Mouse (Mus musculus): Measurements from ENCODE around the gene Zc3h12d. TPM values are rescaled to one million over a fixed set of nuclear protein-coding genes. Genes with fewer than 3 reads are reported as not detected.

Zc3h12d gene
- polyA plus RNA-seq, 1 experiment from 2014 or later = 0.16 TPM

GRCm38 (mm10) chr10:7888256-7888868, 56.1 kb downstream of the Zc3h12d start:
- Histone ChIP-seq H3K9ac (replicated peaks; ENCODE audit: low read length) (no peak overlapping the region), H3K36me3 (ENCODE audit: insufficient read depth, low read length) (no peaks in the 10 kb centered on the region), H3K4me2 (replicated peaks; ENCODE audit: low read depth, low read length) (no peak overlapping the region), H3K27ac (ENCODE audit: low read length) (no peak overlapping the region), H3K27me3 (ENCODE audit: insufficient read depth, low read length) (no peaks in the 10 kb centered on the region), H3K4me3 (ENCODE audit: low read length) (no peak overlapping the region), H3K4me1 (ENCODE audit: insufficient read depth, low read length) (no peaks in the 10 kb centered on the region), H3K9me3 (ENCODE audit: low read length) (no peaks in the 10 kb centered on the region)
- no peak for ATAC-seq (ENCODE audit: low FRiP score, low TSS enrichment)
- 79% methylated on average over 11 of the region's 11 CpGs for WGBS

GRCm38 (mm10) chr10:7900719-7901627, 68.7 kb downstream of the Zc3h12d start:
- Histone ChIP-seq H3K36me3 (ENCODE audit: insufficient read depth, low read length) (peaks cover 36% of the 10 kb centered on the region), H3K9ac (replicated peaks; ENCODE audit: low read length) (no peak overlapping the region), H3K27ac (ENCODE audit: low read length) (no peak overlapping the region), H3K9me3 (ENCODE audit: low read length) (no peaks in the 10 kb centered on the region), H3K27me3 (ENCODE audit: insufficient read depth, low read length) (no peaks in the 10 kb centered on the region), H3K4me1 (ENCODE audit: insufficient read depth, low read length) (no peaks in the 10 kb centered on the region), H3K4me2 (replicated peaks; ENCODE audit: low read depth, low read length) (no peak overlapping the region), H3K4me3 (ENCODE audit: low read length) (no peak overlapping the region)
- WGBS = 91% methylated on average over 14 of the region's 14 CpGs
- ATAC-seq (ENCODE audit: low FRiP score, low TSS enrichment) = no peak

- 92% methylated on average over 5 of the region's 5 CpGs for WGBS
- no peak for ATAC-seq (ENCODE audit: low FRiP score, low TSS enrichment)
- peaks cover 62% of the 10 kb centered on the region for H3K36me3 ChIP-seq (ENCODE audit: insufficient read depth, low read length)
These were observed 71.9 kb downstream of the Zc3h12d start for GRCm38 (mm10) chr10:7904157-7904556.

GRCm38 (mm10) chr10:7907151-7907550, 74.9 kb downstream of the Zc3h12d start:
- no peak overlapping the region for H3K4me2 ChIP-seq (replicated peaks; ENCODE audit: low read depth, low read length)
- no peak overlapping the region for H3K27ac ChIP-seq (ENCODE audit: low read length)
- H3K27me3 ChIP-seq (ENCODE audit: insufficient read depth, low read length) = no peaks in the 10 kb centered on the region
- H3K36me3 ChIP-seq (ENCODE audit: insufficient read depth, low read length) = peaks cover 63% of the 10 kb centered on the region
- H3K9me3 ChIP-seq (ENCODE audit: low read length) = no peaks in the 10 kb centered on the region
- ATAC-seq (ENCODE audit: low FRiP score, low TSS enrichment) = no peak
- H3K4me3 ChIP-seq (ENCODE audit: low read length) = no peak overlapping the region
- no peak overlapping the region for H3K9ac ChIP-seq (replicated peaks; ENCODE audit: low read length)
- H3K4me1 ChIP-seq (ENCODE audit: insufficient read depth, low read length) = no peaks in the 10 kb centered on the region
- 82% methylated on average over 12 of the region's 12 CpGs for WGBS

More at GRCm38 (mm10) chr10:7904157-7904556, 71.9 kb downstream of the Zc3h12d start:
- Histone ChIP-seq H3K4me3 (ENCODE audit: low read length) (no peak overlapping the region), H3K9ac (replicated peaks; ENCODE audit: low read length) (no peak overlapping the region), H3K27ac (ENCODE audit: low read length) (no peak overlapping the region), H3K27me3 (ENCODE audit: insufficient read depth, low read length) (no peaks in the 10 kb centered on the region), H3K4me1 (ENCODE audit: insufficient read depth, low read length) (no peaks in the 10 kb centered on the region), H3K4me2 (replicated peaks; ENCODE audit: low read depth, low read length) (no peak overlapping the region), H3K9me3 (ENCODE audit: low read length) (no peaks in the 10 kb centered on the region)

GRCm38 (mm10) chr10:7911268-7911667, 79.0 kb downstream of the Zc3h12d start:
- H3K9me3 ChIP-seq (ENCODE audit: low read length) = no peaks in the 10 kb centered on the region
- H3K27me3 ChIP-seq (ENCODE audit: insufficient read depth, low read length) = no peaks in the 10 kb centered on the region
- no peak overlapping the region for H3K27ac ChIP-seq (ENCODE audit: low read length)
- H3K4me2 ChIP-seq (replicated peaks; ENCODE audit: low read depth, low read length) = no peak overlapping the region
- no peaks in the 10 kb centered on the region for H3K4me1 ChIP-seq (ENCODE audit: insufficient read depth, low read length)
- H3K36me3 ChIP-seq (ENCODE audit: insufficient read depth, low read length) = peaks cover 37% of the 10 kb centered on the region
- H3K4me3 ChIP-seq (ENCODE audit: low read length) = no peak overlapping the region
- no peak for ATAC-seq (ENCODE audit: low FRiP score, low TSS enrichment)
- 68% methylated on average over 10 of the region's 10 CpGs for WGBS
- H3K9ac ChIP-seq (replicated peaks; ENCODE audit: low read length) = no peak overlapping the region

Small RNA genes lying within 50 kb of the gene (microRNA-seq; reads per million reads assigned to microRNA genes)
- gene Mir5104 = 1.6 reads per million, percentile 3 among the genes with 10 or more reads in this experiment

Other genes starting within 250 kb of the Zc3h12d start
- 1.5 and 1.7 TPM in 2 replicates for gene Lrp11, start 242.7 kb upstream of the Zc3h12d start, polyA plus RNA-seq (2015; fragmentation: Nextera tagmentation; extraction: Ambion mirVana)
- gene Nup43, start 165.0 kb upstream of the Zc3h12d start, polyA plus RNA-seq (2015; fragmentation: Nextera tagmentation; extraction: Ambion mirVana) = 52.2 and 56.8 TPM in 2 replicates
- 120 and 124 TPM in 2 replicates for gene Pcmt1, start 151.3 kb upstream of the Zc3h12d start, polyA plus RNA-seq (2015; fragmentation: Nextera tagmentation; extraction: Ambion mirVana)
- 7.4 and 9.4 TPM in 2 replicates for gene Lats1, start 151.3 kb upstream of the Zc3h12d start, polyA plus RNA-seq (2015; fragmentation: Nextera tagmentation; extraction: Ambion mirVana)
- gene Katna1, start 106.5 kb upstream of the Zc3h12d start, polyA plus RNA-seq (2015; fragmentation: Nextera tagmentation; extraction: Ambion mirVana) = 57.5 and 58.7 TPM in 2 replicates
- gene Ginm1, start 39.6 kb upstream of the Zc3h12d start, polyA plus RNA-seq (2015; fragmentation: Nextera tagmentation; extraction: Ambion mirVana) = 100 and 102 TPM in 2 replicates
- gene Ppil4, start 39.6 kb upstream of the Zc3h12d start, polyA plus RNA-seq (2015; fragmentation: Nextera tagmentation; extraction: Ambion mirVana) = 40.8 and 41.2 TPM in 2 replicates
- 17.7 and 20.2 TPM in 2 replicates for gene Tab2, start 123.8 kb downstream of the Zc3h12d start, polyA plus RNA-seq (2015; fragmentation: Nextera tagmentation; extraction: Ambion mirVana)

All from kidney, embryonic 16.5 days (tissue).